Mouse (Mus musculus): Measurements from ENCODE around the gene Dlst. TPM values are rescaled to one million over a fixed set of nuclear protein-coding genes. Genes with fewer than 3 reads are reported as not detected.

Dlst gene
- total RNA-seq, 2 experiments from 2014 or later: 145 to 155 TPM

- H3K4me3 ChIP-seq: no peak overlapping the region
- no peak overlapping the region for H3K27ac ChIP-seq
- DNase-seq (ENCODE audit: low spot score in 2 of 2): no peak
- TF ChIP-seq CTCF (conservative IDR thresholded peaks at IDR 0.05): no peak
Measured at GRCm38 (mm10) chr12:85101521-85102106, 9.0 kb upstream of the Dlst start.

DNA sequence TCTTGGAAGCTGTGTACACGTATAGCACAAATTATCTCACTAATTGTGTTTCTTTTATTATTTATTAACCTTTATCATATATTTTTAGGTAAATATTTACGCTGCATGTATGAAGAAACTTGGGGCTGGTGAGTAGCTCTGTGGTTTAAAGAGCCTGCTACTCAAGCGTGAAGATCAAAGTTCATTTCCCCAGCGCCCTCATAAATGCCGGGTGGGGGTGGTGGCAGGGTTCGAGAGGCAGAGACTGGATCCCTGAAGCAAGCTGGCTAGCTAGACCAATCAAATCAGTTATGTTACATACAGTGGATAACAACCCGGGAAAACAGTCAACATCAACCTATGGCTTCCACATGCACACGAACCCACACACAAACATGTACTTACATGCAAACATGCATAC is 7.5 kb upstream of the Dlst start:
- no peak for DNase-seq (ENCODE audit: low spot score in 2 of 2)
- TF ChIP-seq CTCF (conservative IDR thresholded peaks at IDR 0.05): no peak
- Histone ChIP-seq H3K4me3 (no peak overlapping the region), H3K27ac (no peak overlapping the region)

GRCm38 (mm10) chr12:85104789-85105188 is 5.8 kb upstream of the Dlst start:
- Histone ChIP-seq H3K27ac (no peak overlapping the region), H3K4me3 (no peak overlapping the region)
- DNase-seq (ENCODE audit: low spot score in 2 of 2): no peak
- no peak for TF ChIP-seq CTCF (conservative IDR thresholded peaks at IDR 0.05)

GRCm38 (mm10) chr12:85106292-85106691 is 4.3 kb upstream of the Dlst start:
- no peak for DNase-seq (ENCODE audit: low spot score in 2 of 2)
- Histone ChIP-seq H3K4me3 (no peak overlapping the region), H3K27ac (no peak overlapping the region)
- TF ChIP-seq CTCF (conservative IDR thresholded peaks at IDR 0.05): no peak

DNA sequence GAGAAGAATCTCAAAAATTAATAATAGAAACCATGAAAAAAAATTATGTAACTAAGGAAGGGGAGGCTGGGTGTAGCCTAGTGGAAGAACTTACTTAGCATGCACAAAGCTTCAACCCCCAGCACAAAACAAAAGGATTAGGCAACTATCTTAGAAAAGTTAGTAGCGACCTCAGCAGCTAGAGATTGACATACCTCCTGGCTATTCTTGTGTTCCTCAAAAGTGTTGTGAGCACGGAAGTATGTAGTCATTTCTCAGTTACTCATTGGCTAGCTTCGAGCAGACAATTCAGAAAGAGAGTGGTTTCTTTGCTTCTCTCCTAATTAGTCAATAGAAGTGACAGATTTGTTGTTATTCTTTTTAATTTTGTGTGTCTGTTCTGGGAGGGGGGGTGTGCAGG is 2.0 kb upstream of the Dlst start:
- no peak overlapping the region for H3K4me3 ChIP-seq
- no peak overlapping the region for H3K27ac ChIP-seq
- no peak for TF ChIP-seq CTCF (conservative IDR thresholded peaks at IDR 0.05)
- DNase-seq (ENCODE audit: low spot score in 2 of 2): no peak

GRCm38 (mm10) chr12:85109426-85109825 is 1.2 kb upstream of the Dlst start:
- H3K27ac ChIP-seq: no peak overlapping the region
- DNase-seq (ENCODE audit: low spot score in 2 of 2): no peak
- TF ChIP-seq CTCF (conservative IDR thresholded peaks at IDR 0.05): no peak
- peak overlapping the region; percentile 89; the same call in 1 of the 2 replicates for H3K4me3 ChIP-seq

GRCm38 (mm10) chr12:85110011-85110697 is 479 bp upstream of the Dlst start:
- peak overlapping the region; percentile 92 for H3K27ac ChIP-seq
- DNase-seq (ENCODE audit: low spot score in 2 of 2): no peak
- no peak for TF ChIP-seq CTCF (conservative IDR thresholded peaks at IDR 0.05)
- H3K4me3 ChIP-seq: peak overlapping the region; percentile 89

GRCm38 (mm10) chr12:85112550-85113251 is 2.1 kb downstream of the Dlst start:
- Histone ChIP-seq H3K4me3 (no peak overlapping the region; the same call in 1 of the 2 replicates), H3K27ac (peak overlapping the region; percentile 41; the same call in 1 of the 2 replicates)
- no peak for TF ChIP-seq CTCF (conservative IDR thresholded peaks at IDR 0.05)
- no peak for DNase-seq (ENCODE audit: low spot score in 2 of 2)

GRCm38 (mm10) chr12:85113337-85113736 is 2.7 kb downstream of the Dlst start:
- Histone ChIP-seq H3K4me3 (no peak overlapping the region), H3K27ac (peak overlapping the region; percentile 41; the same call in 1 of the 2 replicates)
- no peak for TF ChIP-seq CTCF (conservative IDR thresholded peaks at IDR 0.05)
- DNase-seq (ENCODE audit: low spot score in 2 of 2): no peak

DNA sequence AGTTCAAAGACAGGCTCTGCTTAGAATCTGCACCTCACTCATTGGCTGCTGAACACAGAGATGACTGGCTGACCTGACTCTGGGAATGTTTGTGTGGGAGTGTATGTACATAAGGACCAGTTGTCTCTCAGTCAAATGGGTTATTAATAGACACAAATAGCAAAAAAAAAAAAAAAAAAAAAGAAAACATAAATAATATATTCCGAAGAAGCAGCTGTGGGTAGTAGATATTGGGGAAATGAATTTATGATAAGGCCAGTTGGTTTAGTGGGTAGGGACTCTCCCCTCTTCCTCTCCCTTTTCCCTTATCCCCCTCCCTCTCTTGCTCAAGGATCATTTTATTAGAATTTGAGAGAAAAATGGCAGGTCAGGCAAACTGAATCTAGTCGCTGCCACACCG is 3.3 kb downstream of the Dlst start:
- no peak for DNase-seq (ENCODE audit: low spot score in 2 of 2)

DNA sequence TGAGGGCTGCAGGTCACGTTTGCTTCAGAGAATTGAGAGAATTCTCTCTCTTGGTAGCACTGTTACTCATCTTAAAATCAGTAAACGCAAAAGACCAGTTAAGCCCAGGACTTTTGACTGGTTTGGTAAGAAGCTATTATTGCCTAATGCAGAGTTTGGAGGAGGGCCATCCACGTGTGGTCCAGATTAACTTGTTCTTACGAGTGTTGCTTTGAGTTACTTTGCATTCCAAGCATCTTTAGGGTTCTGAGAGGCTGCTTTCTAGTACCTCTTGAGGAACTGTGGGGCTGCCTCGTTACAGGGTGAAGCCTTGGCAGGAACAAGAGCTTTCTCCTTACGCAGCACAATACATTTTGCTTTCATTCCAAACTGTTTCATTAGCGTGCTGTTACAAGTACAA is 5.0 kb downstream of the Dlst start:
- no peak overlapping the region for H3K27ac ChIP-seq
- no peak for DNase-seq (ENCODE audit: low spot score in 2 of 2)

More for the DNA sequence above, 3.3 kb downstream of the Dlst start:
- Histone ChIP-seq H3K4me3 (no peak overlapping the region), H3K27ac (no peak overlapping the region; the same call in 1 of the 2 replicates)
- no peak for TF ChIP-seq CTCF (conservative IDR thresholded peaks at IDR 0.05)

DNA sequence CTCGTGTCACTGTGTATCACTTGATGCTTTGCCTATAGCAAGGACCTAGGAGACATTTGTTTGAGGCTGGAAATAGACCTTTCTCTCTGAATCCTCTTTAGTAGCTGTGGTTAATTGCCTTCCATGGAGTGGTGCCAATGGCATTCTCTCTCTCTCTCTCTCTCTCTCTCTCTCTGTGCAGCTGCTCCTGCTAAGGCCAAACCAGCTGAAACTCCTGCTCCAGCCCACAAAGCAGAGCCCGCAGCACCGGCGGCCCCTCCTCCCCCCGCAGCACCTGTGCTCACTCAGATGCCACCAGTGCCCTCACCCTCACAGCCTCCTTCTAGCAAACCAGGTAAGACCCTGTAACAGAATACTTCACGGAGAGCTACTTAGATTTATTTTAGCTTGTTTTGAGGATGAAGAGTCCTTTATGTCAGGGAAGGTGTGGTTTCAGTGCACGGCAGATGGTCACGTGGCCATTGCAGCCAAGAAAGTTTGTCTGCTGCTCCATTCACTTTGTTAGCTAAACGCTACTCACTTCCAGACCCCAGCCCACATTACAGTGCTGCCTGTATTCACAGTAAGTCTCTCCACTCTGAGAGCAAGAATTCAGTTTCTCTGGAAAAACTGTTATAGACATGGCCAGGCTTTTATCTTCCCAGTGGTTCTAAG is 11.3 kb downstream of the Dlst start:
- TF ChIP-seq CTCF (conservative IDR thresholded peaks at IDR 0.05): no peak

More for the DNA sequence above, 5.0 kb downstream of the Dlst start:
- H3K4me3 ChIP-seq: no peak overlapping the region
- TF ChIP-seq CTCF (conservative IDR thresholded peaks at IDR 0.05): no peak

GRCm38 (mm10) chr12:85123108-85123530 is 12.5 kb downstream of the Dlst start:
- Histone ChIP-seq H3K4me3 (no peak overlapping the region), H3K27ac (peak overlapping the region; percentile 18; the same call in 1 of the 2 replicates)
- TF ChIP-seq CTCF (conservative IDR thresholded peaks at IDR 0.05): no peak
- DNase-seq (ENCODE audit: low spot score in 2 of 2): no peak

More for the DNA sequence above, 11.3 kb downstream of the Dlst start:
- Histone ChIP-seq H3K27ac (no peak overlapping the region), H3K4me3 (no peak overlapping the region)
- DNase-seq (ENCODE audit: low spot score in 2 of 2): no peak
